Mouse (Mus musculus) kidney, embryonic 14.5 days (tissue): ENCODE results near the gene Nxn. TPM values are rescaled to one million over a fixed set of nuclear protein-coding genes. Genes with fewer than 3 reads are reported as not detected.

Source experiments
- ATAC-seq: fragments of 200-750 bp; cut with Nextera tagmentation; 2 replicates; pipeline ENCODE4 v1.8.0; 2017; ENCODE audit warnings: moderate number of reproducible peaks, mild to moderate bottlenecking, moderate TSS enrichment, moderate library complexity; ENCODE audit not compliant: low FRiP score, low TSS enrichment
- H3K27ac ChIP-seq: fragments of 300-500 bp; sonication (generic); 2 replicates; pipeline ENCODE4 v1.5.1; 2014; ENCODE audit warnings: low read depth, mild to moderate bottlenecking, low read length, moderate library complexity, mixed read lengths
- H3K27me3 ChIP-seq: fragments of 300-500 bp; sonication (generic); 2 replicates; pipeline ENCODE4 v1.6.1; 2014; ENCODE audit warnings: mild to moderate bottlenecking, low read length; ENCODE audit not compliant: control insufficient read depth, insufficient read depth
- H3K36me3 ChIP-seq: fragments of 300-500 bp; sonication (generic); 2 replicates; pipeline ENCODE4 v1.6.1; 2014; ENCODE audit warnings: low read length, mixed read lengths; ENCODE audit not compliant: control insufficient read depth, insufficient read depth
- H3K4me1 ChIP-seq: fragments of 300-500 bp; sonication (generic); 2 replicates; pipeline ENCODE4 v1.6.1; 2014; ENCODE audit warnings: low read length, mixed read lengths; ENCODE audit not compliant: control insufficient read depth, insufficient read depth
- H3K4me2 ChIP-seq: fragments of 300-500 bp; sonication (generic); replicated peaks from 2 replicates; pipeline ENCODE4 v1.6.1; 2014; ENCODE audit warnings: low read depth, mild to moderate bottlenecking, low read length
- H3K4me3 ChIP-seq: fragments of 300-500 bp; sonication (generic); 2 replicates; pipeline ENCODE4 v1.5.1; 2014; ENCODE audit warnings: mild to moderate bottlenecking, low read length
- H3K9ac ChIP-seq: fragments of 300-500 bp; sonication (generic); 2 replicates; pipeline ENCODE4 v1.6.1; 2014; ENCODE audit warnings: low read depth, mild to moderate bottlenecking, low read length, moderate library complexity
- H3K9me3 ChIP-seq: fragments of 300-500 bp; sonication (generic); 2 replicates; pipeline ENCODE4 v1.6.1; 2016; ENCODE audit warnings: low read length; ENCODE audit not compliant: control insufficient read depth
- WGBS: fragments of 180-500 bp; shearing (Covaris S2); extraction: QIAGEN DNeasy Blood & Tissue Kit; methylation state at CpG from one replicate; pipeline ENCODE4 v1.1.7; 2014; 5-methylcytosine and 5-hydroxymethylcytosine counted together
- polyA plus RNA-seq: library from polyadenylated mRNA; unstranded; fragments of >200 nt; fragmentation: Nextera tagmentation; extraction: Ambion mirVana; gene quantifications from 2 replicates; pipeline ENCODE4 v1.2.1, GENCODE M21; 2014

Nxn gene
- polyA plus RNA-seq, 1 experiment from 2014 or later = 38.0 TPM

- H3K27ac ChIP-seq = no peak overlapping the region
- WGBS = 28% methylated on average over 10 of the region's 10 CpGs
- ATAC-seq = no peak
- H3K4me3 ChIP-seq = no peak overlapping the region
- peaks cover 3% of the 10 kb centered on the region; the same call in 1 of the 2 replicates for H3K9me3 ChIP-seq
- H3K9ac ChIP-seq = no peak overlapping the region
- no peak overlapping the region for H3K4me2 ChIP-seq
- peaks cover 52% of the 10 kb centered on the region for H3K4me1 ChIP-seq
- H3K36me3 ChIP-seq = no peaks in the 10 kb centered on the region
- H3K27me3 ChIP-seq = no peaks in the 10 kb centered on the region
Observed at GRCm38 (mm10) chr11:76287301-76287700, 111.6 kb downstream of the Nxn start.

- no peak for ATAC-seq
- Histone ChIP-seq H3K4me1 (peaks cover 45% of the 10 kb centered on the region), H3K9ac (no peak overlapping the region), H3K27me3 (no peaks in the 10 kb centered on the region), H3K27ac (no peak overlapping the region), H3K4me3 (no peak overlapping the region), H3K9me3 (peaks cover 3% of the 10 kb centered on the region; the same call in 1 of the 2 replicates), H3K4me2 (no peak overlapping the region), H3K36me3 (no peaks in the 10 kb centered on the region)
- WGBS = 59% methylated on average over 10 of the region's 10 CpGs
Observed at GRCm38 (mm10) chr11:76286534-76287126, 112.3 kb downstream of the Nxn start.

GRCm38 (mm10) chr11:76285431-76286075, 113.4 kb downstream of the Nxn start:
- WGBS = 38% methylated on average over 7 of the region's 7 CpGs
- Histone ChIP-seq H3K27ac (no peak overlapping the region), H3K36me3 (no peaks in the 10 kb centered on the region), H3K4me3 (no peak overlapping the region), H3K9ac (no peak overlapping the region), H3K9me3 (peaks cover 3% of the 10 kb centered on the region; the same call in 1 of the 2 replicates), H3K4me2 (no peak overlapping the region), H3K4me1 (peaks cover 45% of the 10 kb centered on the region), H3K27me3 (no peaks in the 10 kb centered on the region)
- ATAC-seq = no peak

- WGBS = 87% methylated on average over 6 of the region's 6 CpGs
- no peaks in the 10 kb centered on the region for H3K27me3 ChIP-seq
- H3K9me3 ChIP-seq = peaks cover 3% of the 10 kb centered on the region; the same call in 1 of the 2 replicates
- H3K4me2 ChIP-seq = no peak overlapping the region
- H3K27ac ChIP-seq = no peak overlapping the region
- ATAC-seq = no peak
- H3K4me1 ChIP-seq = peaks cover 42% of the 10 kb centered on the region
- H3K4me3 ChIP-seq = no peak overlapping the region
- no peak overlapping the region for H3K9ac ChIP-seq
- H3K36me3 ChIP-seq = no peaks in the 10 kb centered on the region
Observed at GRCm38 (mm10) chr11:76283841-76284240, 115.1 kb downstream of the Nxn start.

GRCm38 (mm10) chr11:76279971-76280370, 119.0 kb downstream of the Nxn start:
- no peak overlapping the region for H3K4me2 ChIP-seq
- H3K27me3 ChIP-seq = no peaks in the 10 kb centered on the region
- WGBS = 32% methylated on average over 2 of the region's 2 CpGs
- H3K9ac ChIP-seq = no peak overlapping the region
- peaks cover 3% of the 10 kb centered on the region; the same call in 1 of the 2 replicates for H3K9me3 ChIP-seq
- no peak overlapping the region for H3K27ac ChIP-seq
- no peak for ATAC-seq
- peaks cover 9% of the 10 kb centered on the region for H3K4me1 ChIP-seq
- H3K36me3 ChIP-seq = no peaks in the 10 kb centered on the region; the same call in 1 of the 2 replicates
- no peak overlapping the region for H3K4me3 ChIP-seq

- H3K4me3 ChIP-seq = no peak overlapping the region
- H3K9me3 ChIP-seq = peaks cover 3% of the 10 kb centered on the region; the same call in 1 of the 2 replicates
- H3K9ac ChIP-seq = no peak overlapping the region
- H3K27me3 ChIP-seq = no peaks in the 10 kb centered on the region
- 51% methylated on average over 14 of the region's 14 CpGs for WGBS
- H3K36me3 ChIP-seq = peaks cover 2% of the 10 kb centered on the region
- H3K4me2 ChIP-seq = no peak overlapping the region
- ATAC-seq = 0 out of 2 replicates have a peak, but pooled peaks have one; percentile 32
- H3K27ac ChIP-seq = no peak overlapping the region
- H3K4me1 ChIP-seq = 0 out of 2 replicates have a peak, but pooled peaks cover 3% of the 10 kb centered on the region
Observed at GRCm38 (mm10) chr11:76278960-76279852, 119.7 kb downstream of the Nxn start.

- Histone ChIP-seq H3K27ac (no peak overlapping the region), H3K4me3 (no peak overlapping the region), H3K9ac (no peak overlapping the region), H3K27me3 (no peaks in the 10 kb centered on the region), H3K36me3 (peaks cover 9% of the 10 kb centered on the region), H3K4me2 (no peak overlapping the region), H3K9me3 (no peaks in the 10 kb centered on the region), H3K4me1 (no peaks in the 10 kb centered on the region)
- WGBS = 84% methylated on average over 4 of the region's 4 CpGs
- ATAC-seq = no peak
Observed at GRCm38 (mm10) chr11:76272440-76272839, 126.5 kb downstream of the Nxn start.

GRCm38 (mm10) chr11:76268521-76269065, 130.3 kb downstream of the Nxn start:
- WGBS = 78% methylated on average over 6 of the region's 6 CpGs
- Histone ChIP-seq H3K27ac (no peak overlapping the region), H3K36me3 (peaks cover 7% of the 10 kb centered on the region; the same call in 1 of the 2 replicates), H3K4me2 (no peak overlapping the region), H3K9me3 (no peaks in the 10 kb centered on the region), H3K9ac (no peak overlapping the region), H3K27me3 (no peaks in the 10 kb centered on the region), H3K4me1 (no peaks in the 10 kb centered on the region), H3K4me3 (no peak overlapping the region)
- no peak for ATAC-seq
